Mouse (Mus musculus) brain, adult 10 weeks (tissue): ENCODE results near the gene Cntrl. TPM values are rescaled to one million over a fixed set of nuclear protein-coding genes. Genes with fewer than 3 reads are reported as not detected.

Source experiments
- polyA plus RNA-seq: library from polyadenylated mRNA; stranded (reverse); fragments of 350-450 nt; fragmentation: Illumina TruSeq; extraction: RNeasy Lipid Tissue Mini Kit (QIAGEN cat#74804); gene quantifications from one replicate; pipeline ENCODE4 v1.2.3, GENCODE M21; 2015; ENCODE audit warnings: low read depth, low replicate concordance

Cntrl gene
- 9.0 TPM for polyA plus RNA-seq

DNA sequence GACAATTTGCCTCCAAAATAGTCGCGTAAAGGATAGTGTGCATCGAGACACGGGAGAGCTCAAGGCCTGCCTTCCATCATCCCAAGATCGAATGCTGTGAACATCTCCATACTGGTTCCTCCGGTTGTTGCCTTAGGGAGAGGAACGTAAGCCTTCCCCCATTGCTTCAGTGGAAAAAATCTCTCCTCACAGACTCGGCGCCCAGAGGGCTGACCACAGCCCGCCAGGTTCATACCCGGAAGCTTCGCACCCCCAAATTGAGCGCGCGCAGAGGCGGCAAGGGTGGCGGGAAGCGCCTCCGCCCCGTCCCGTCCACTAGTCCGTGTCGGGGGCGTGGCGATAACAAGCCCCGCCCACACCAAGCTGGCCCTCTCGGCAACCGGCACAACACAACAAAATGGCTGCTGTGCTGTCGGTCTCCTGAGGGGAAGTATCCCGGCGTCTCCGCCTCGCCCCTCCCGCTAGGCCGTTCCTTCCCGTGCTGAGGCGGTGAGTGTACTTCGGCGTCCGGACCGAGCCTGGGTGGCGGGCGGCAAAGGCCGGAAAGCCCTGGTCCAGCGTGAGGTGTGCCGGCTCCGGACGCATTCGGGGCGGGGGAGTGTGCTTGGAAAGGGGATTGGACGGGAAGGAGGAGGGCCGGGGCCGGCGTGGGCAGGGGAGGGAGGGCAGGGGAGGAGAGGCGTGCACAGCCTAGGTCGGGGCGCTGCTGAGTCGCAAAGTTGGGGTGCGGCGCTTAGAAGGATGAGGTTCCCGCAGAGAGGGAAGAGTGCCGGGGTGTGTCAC lies at the start of gene Cntrl:
TSS of gene Cntrl (plus strand) at position 352 of the 783 bp plus-strand sequence.

DNA sequence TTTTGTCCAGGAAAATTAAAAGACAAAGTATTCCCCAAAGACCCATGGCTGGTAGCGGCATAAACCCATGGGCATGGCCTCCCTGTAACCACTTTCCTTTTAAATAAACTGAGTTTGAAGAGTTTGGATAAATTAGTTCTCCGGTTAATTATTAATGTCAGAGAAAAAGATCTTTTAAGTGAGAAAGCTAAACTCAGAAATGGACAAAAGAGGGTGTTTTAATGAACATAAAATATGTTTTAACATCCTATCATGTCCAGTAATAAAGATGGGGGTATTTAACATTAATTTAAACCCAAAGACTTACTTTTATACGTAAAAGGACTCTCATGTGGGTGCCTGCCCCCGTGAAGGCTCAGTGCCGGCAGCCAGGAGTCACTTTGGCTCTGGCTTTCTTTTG lies 48.0 kb upstream of the Cntrl start, which contains the start of gene Hc:
TSS of gene Hc (minus strand) at position 101 of the 400 bp plus-strand sequence.

DNA sequence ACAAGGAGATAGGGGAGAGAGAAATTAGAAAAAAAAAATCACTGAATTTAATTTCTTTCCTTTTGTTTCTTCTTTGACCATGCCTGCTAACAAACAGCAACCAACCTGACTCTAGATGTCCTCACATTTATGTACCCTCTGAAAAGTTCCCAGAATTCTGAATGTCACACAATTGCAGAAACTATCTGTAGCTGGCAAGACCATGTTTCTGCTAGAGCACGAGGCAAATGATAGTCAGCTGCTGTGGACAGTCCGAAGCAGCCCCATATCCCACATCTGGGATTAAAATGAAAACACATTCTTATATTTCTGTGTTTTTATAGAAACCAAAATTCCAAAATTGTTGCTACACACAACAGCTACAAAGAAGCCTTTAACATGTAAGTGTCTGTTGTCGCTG lies 7.8 kb upstream of the Cntrl start, which contains the start of gene AI182371:
TSS of gene AI182371 (minus strand) at position 101 of the 400 bp plus-strand sequence.

DNA sequence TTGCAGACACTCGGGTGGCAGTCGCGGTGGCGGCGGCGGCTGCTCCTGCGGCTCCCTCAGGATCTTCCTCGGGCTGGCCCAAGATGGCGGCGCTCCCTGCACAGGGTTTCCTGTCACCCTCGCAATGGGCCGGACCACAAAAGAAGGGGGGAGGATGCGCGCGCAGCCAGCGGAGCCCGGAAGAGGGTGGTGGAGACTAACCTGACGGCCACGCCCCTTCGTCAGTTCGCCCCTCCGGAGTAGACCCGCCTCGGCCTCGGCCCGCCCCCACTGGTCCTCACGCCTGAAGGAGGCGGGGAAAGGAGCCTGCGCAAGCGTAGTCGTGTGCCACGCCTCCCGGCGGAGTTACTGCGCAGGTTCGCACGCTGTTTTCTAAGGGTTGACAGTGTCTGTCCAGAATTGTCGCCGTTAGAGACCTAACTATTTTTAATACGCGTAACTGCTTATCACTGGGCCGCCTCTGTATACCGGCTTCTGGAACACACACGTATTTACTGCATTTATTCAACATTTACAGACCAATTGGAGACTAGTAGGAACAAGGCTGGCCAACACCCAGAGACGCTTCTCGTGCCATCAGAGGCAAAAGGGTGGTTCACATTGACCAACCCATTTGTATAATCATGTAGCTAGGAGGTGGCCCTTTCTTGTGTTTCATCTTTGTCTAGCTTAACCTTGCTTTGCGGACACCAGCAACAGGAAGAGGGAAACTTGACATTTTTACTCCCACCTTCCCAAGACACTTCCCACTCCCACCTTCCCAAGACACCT lies 91.8 kb downstream of the Cntrl start, which contains the start of gene Rab14:
TSS of gene Rab14 (minus strand) at position 223 of the 771 bp plus-strand sequence.

Other genes starting within 250 kb of the Cntrl start
- gene Cutal, start 235.1 kb upstream of the Cntrl start, polyA plus RNA-seq: 1.2 TPM
- gene Psmd5, start 234.5 kb upstream of the Cntrl start, polyA plus RNA-seq: 40.4 TPM
- gene Phf19, start 195.5 kb upstream of the Cntrl start, polyA plus RNA-seq: 0.76 TPM
- 2.7 TPM for gene Traf1, start 147.7 kb upstream of the Cntrl start, polyA plus RNA-seq
- gene Hc, start 48.1 kb upstream of the Cntrl start, polyA plus RNA-seq: 0.59 TPM
- 0.79 TPM for gene AI182371, start 7.9 kb upstream of the Cntrl start, polyA plus RNA-seq
- 231 TPM for gene Rab14, start 91.6 kb downstream of the Cntrl start, polyA plus RNA-seq
- gene Gsn, start 146.9 kb downstream of the Cntrl start, polyA plus RNA-seq: 66.5 TPM
- gene Stom, start 227.5 kb downstream of the Cntrl start, polyA plus RNA-seq: 10.7 TPM